Mouse (Mus musculus) MEL (cell line): Measurements from ENCODE around the gene Atp8b5. TPM values are rescaled to one million over a fixed set of nuclear protein-coding genes. Genes with fewer than 3 reads are reported as not detected.

ENCODE experiments used
- DNase-seq: peaks from one replicate; pipeline ENCODE4 v3.0.0; 2011; ENCODE audit warnings: low read depth, low spot score
- H3K27ac ChIP-seq: 2 replicates; pipeline ENCODE4 v1.5.1; 2012; ENCODE audit warnings: low read depth, mild to moderate bottlenecking, control low read depth, low read length, moderate library complexity; ENCODE audit not compliant: control insufficient read depth
- H3K27me3 ChIP-seq, 2 experiments: fragments of 150-350 bp in 1 of 2; sonication (generic) in 1 of 2; 2 replicates each; pipeline ENCODE4 v1.6.1; 2012; ENCODE audit warnings: low read length in 2 of 2, mild to moderate bottlenecking in 2 of 2, improper control_type of control experiment in 1 of 2, moderate library complexity in 1 of 2; ENCODE audit not compliant: insufficient read depth in 2 of 2, control insufficient read depth in 1 of 2
- H3K36me3 ChIP-seq, 2 experiments: 2 replicates each; pipeline ENCODE4 v1.6.1; 2012 to 2014; ENCODE audit warnings: low read length in 2 of 2, improper control_type of control experiment in 1 of 2, inconsistent platforms in 1 of 2, mild to moderate bottlenecking in 1 of 2; ENCODE audit not compliant: insufficient read depth in 2 of 2, control insufficient read depth in 1 of 2
- H3K4me1 ChIP-seq, 2 experiments: fragments of 150-350 bp in 1 of 2; sonication (generic) in 1 of 2; 2 replicates each; pipeline ENCODE4 v1.6.1; 2012; ENCODE audit warnings: low read length in 2 of 2, improper control_type of control experiment in 1 of 2, mild to moderate bottlenecking in 1 of 2; ENCODE audit not compliant: insufficient read depth in 2 of 2, control insufficient read depth in 1 of 2
- H3K4me3 ChIP-seq, 2 experiments: fragments of 150-350 bp in 1 of 2; sonication (generic) in 1 of 2; 2 replicates each; pipeline ENCODE4 v1.5.1; 2012; ENCODE audit warnings: low read depth in 2 of 2, low read length in 2 of 2, mild to moderate bottlenecking in 2 of 2, moderate library complexity in 2 of 2, control low read depth in 1 of 2, improper control_type of control experiment in 1 of 2; ENCODE audit not compliant: control insufficient read depth in 1 of 2, insufficient read depth in 1 of 2
- H3K79me2 ChIP-seq: 2 replicates; pipeline ENCODE4 v1.6.1; 2012; ENCODE audit warnings: mild to moderate bottlenecking, low read length, moderate library complexity; ENCODE audit not compliant: control insufficient read depth, poor library complexity, insufficient read depth
- H3K9ac ChIP-seq: 2 replicates; pipeline ENCODE4 v1.6.1; 2012; ENCODE audit warnings: low read depth, mild to moderate bottlenecking, control low read depth, low read length, moderate library complexity; ENCODE audit not compliant: control insufficient read depth, poor library complexity, severe bottlenecking
- H3K9me3 ChIP-seq: fragments of 150-350 bp; sonication (generic); replicated peaks from 2 replicates; pipeline ENCODE4 v1.6.1; 2012; ENCODE audit warnings: mild to moderate bottlenecking, low read length, improper control_type of control experiment, moderate library complexity; ENCODE audit not compliant: insufficient read depth
- BHLHE40 ChIP-seq: IDR thresholded peaks from 2 replicates; pipeline ENCODE4 v1.6.1; 2012; ENCODE audit warnings: low read depth, mild to moderate bottlenecking, inconsistent platforms, low read length, improper control_type of control experiment, borderline replicate concordance
- CTCF ChIP-seq, 3 experiments: IDR thresholded peaks in 2 of 3; conservative IDR thresholded peaks in 1 of 3; 2 replicates each; pipeline ENCODE4 v1.5.1; 2011 to 2012; ENCODE audit warnings: low read length in 3 of 3, low read depth in 2 of 3, mild to moderate bottlenecking in 2 of 3, improper control_type of control experiment in 1 of 3, inconsistent platforms in 1 of 3, mixed read lengths in 1 of 3, moderate library complexity in 1 of 3; ENCODE audit not compliant: control insufficient read depth in 1 of 3, insufficient read depth in 1 of 3, poor library complexity in 1 of 3, severe bottlenecking in 1 of 3
- EP300 ChIP-seq, 2 experiments: IDR thresholded peaks; 2 replicates each; pipeline ENCODE4 v1.6.1; 2011; ENCODE audit warnings: improper control_type of control experiment in 2 of 2, low read length in 2 of 2, low read depth in 1 of 2, mild to moderate bottlenecking in 1 of 2
- GABPA ChIP-seq: IDR thresholded peaks from 2 replicates; pipeline ENCODE4 v1.6.1; 2012; ENCODE audit warnings: low read depth, mild to moderate bottlenecking, inconsistent platforms, low read length, improper control_type of control experiment, moderate library complexity
- GATA1 ChIP-seq: IDR thresholded peaks from 2 replicates; pipeline ENCODE4 v1.6.1; 2011; ENCODE audit warnings: low read depth, low read length, improper control_type of control experiment
- HCFC1 ChIP-seq: IDR thresholded peaks from 2 replicates; pipeline ENCODE4 v1.6.1; 2012; ENCODE audit warnings: low read depth, mild to moderate bottlenecking, inconsistent platforms, low read length, improper control_type of control experiment, moderate library complexity
- MAX ChIP-seq: IDR thresholded peaks from 2 replicates; pipeline ENCODE4 v1.6.1; 2011; ENCODE audit warnings: low read length, improper control_type of control experiment
- MYC ChIP-seq: IDR thresholded peaks from 2 replicates; pipeline ENCODE4 v1.6.1; 2011; ENCODE audit warnings: low read depth, mild to moderate bottlenecking, low read length, improper control_type of control experiment, moderate library complexity
- NELFE ChIP-seq: IDR thresholded peaks from 2 replicates; pipeline ENCODE4 v1.6.1; 2011; ENCODE audit warnings: low read depth, low read length, improper control_type of control experiment
- NRF1 ChIP-seq: IDR thresholded peaks from 2 replicates; pipeline ENCODE4 v1.6.1; 2014; ENCODE audit warnings: low read depth, mild to moderate bottlenecking, inconsistent platforms, low read length, improper control_type of control experiment, moderate library complexity; ENCODE audit not compliant: poor library complexity, insufficient read depth, severe bottlenecking
- POLR2AphosphoS2 ChIP-seq: IDR thresholded peaks from 2 replicates; pipeline ENCODE4 v1.6.1; 2011; ENCODE audit warnings: low read length, improper control_type of control experiment
- POLR2AphosphoS5 ChIP-seq: IDR thresholded peaks from 2 replicates; pipeline ENCODE4 v1.6.1; 2012; ENCODE audit warnings: low read depth, borderline replicate concordance, mild to moderate bottlenecking, inconsistent platforms, low read length, moderate library complexity, mixed read lengths
- RAD21 ChIP-seq: IDR thresholded peaks from 2 replicates; pipeline ENCODE4 v1.6.1; 2011; ENCODE audit warnings: mild to moderate bottlenecking, low read depth, low read length, improper control_type of control experiment
- SMC3 ChIP-seq: IDR thresholded peaks from 2 replicates; pipeline ENCODE4 v1.6.1; 2011; ENCODE audit warnings: low read depth, low read length, improper control_type of control experiment
- UBTF ChIP-seq: IDR thresholded peaks from 2 replicates; pipeline ENCODE4 v1.6.1; 2012; ENCODE audit warnings: low read depth, mild to moderate bottlenecking, inconsistent platforms, low read length, improper control_type of control experiment, moderate library complexity, borderline replicate concordance; ENCODE audit not compliant: insufficient read depth
- USF2 ChIP-seq, 2 experiments: IDR thresholded peaks; 2 replicates each; pipeline ENCODE4 v1.6.1; 2011 to 2012; ENCODE audit warnings: improper control_type of control experiment in 2 of 2, low read length in 2 of 2, borderline replicate concordance in 1 of 2, inconsistent platforms in 1 of 2, low read depth in 1 of 2, mild to moderate bottlenecking in 1 of 2; ENCODE audit not compliant: insufficient read depth in 1 of 2
- ZNF384 ChIP-seq: IDR thresholded peaks from 2 replicates; pipeline ENCODE4 v1.6.1; 2012; ENCODE audit warnings: low read depth, mild to moderate bottlenecking, inconsistent platforms, low read length, improper control_type of control experiment
- polyA plus RNA-seq, 2 experiments: library from polyadenylated mRNA; stranded (reverse) in 1 of 2; unstranded in 1 of 2; fragments of >175 nt in 1 of 2; fragments of >200 nt in 1 of 2; gene quantifications; 2 replicates each; pipeline versions ENCODE4 v1.2.1 to v1.2.4; 2012; ENCODE audit warnings: low replicate concordance in 2 of 2, low read depth in 1 of 2; ENCODE audit not compliant: insufficient read length in 2 of 2, insufficient read depth in 1 of 2, missing spikeins in 1 of 2
- total RNA-seq: library from RNA; depleted of rRNA; stranded (reverse); fragments of 300-350 nt; gene quantifications from 2 replicates; pipeline ENCODE4 v1.2.3, GENCODE M21; 2012

The Atp8b5 gene
- total and polyA plus RNA-seq, 3 experiments = 4.9 to 5.0 TPM; not detected in 1

DNA sequence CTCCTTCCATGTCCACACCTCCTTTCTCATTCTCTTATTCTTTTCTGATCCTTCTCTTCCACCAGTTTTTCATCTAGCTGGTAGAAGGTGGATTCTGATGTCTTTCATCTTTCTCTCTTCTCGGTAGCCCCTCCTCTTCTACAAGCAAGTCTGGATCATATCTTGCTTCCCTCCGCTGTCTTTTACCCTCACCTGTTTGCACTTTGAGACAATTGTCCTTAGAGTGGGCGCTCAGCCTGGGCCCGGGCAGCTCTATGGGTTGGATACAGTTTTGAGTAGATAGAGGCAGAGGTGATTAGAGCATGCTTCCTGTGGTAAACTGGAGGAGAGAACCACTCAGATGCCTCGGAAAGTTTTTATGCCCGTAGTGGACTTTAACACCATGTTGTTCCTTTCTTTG, 33.5 kb upstream of the Atp8b5 start:
- no peak overlapping the region for H3K27ac ChIP-seq
- TF ChIP-seq UBTF (no peak), BHLHE40 (no peak), GATA1 (no peak), SMC3 (no peak), POLR2AphosphoS5 (no peak), RAD21 (no peak), EP300 (IDR thresholded peaks at IDR 0.05; ENCODE audit: low read depth in 1 of 2, low read length in 2 of 2) (no peak), NRF1 (no peak)
- TF ChIP-seq, all 39 proteins: peak for 0

DNA sequence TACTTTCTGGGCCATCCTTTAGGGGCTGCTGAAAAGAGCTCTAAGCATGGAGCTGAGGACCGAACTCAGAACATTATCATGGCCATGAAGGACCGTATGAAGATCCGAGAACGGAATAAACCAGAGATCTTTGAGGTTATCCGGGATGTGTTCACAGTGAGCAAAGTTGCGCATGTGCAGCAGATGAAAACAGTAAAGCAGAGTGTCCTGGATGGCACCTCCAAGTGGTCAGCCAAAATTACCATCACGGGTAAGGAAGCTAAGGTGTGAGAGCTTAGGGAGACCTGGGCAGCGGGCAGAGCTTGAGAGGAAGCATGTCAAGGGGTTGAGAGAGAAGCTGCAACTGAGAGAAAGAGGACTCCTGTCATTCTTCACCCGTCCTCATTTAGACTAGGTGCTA, 30.1 kb upstream of the Atp8b5 start:
- peaks cover 0 to 6% of the 10 kb centered on the region in 2 experiments; a peak in 2 of 4 replicates for H3K36me3 ChIP-seq
- peaks cover 6 to 8% of the 10 kb centered on the region in 2 experiments for H3K4me1 ChIP-seq
- H3K4me3 ChIP-seq = no peak overlapping the region
- no peaks in the 10 kb centered on the region for H3K9me3 ChIP-seq
- H3K27ac ChIP-seq = no peak overlapping the region
- TF ChIP-seq USF2 (IDR thresholded peaks at IDR 0.05; ENCODE audit: borderline replicate concordance in 1 of 2, insufficient read depth in 1 of 2, low read depth in 1 of 2, low read length in 2 of 2) (no peak), CTCF (IDR thresholded peaks at IDR 0.05 in 2 of 3, conservative IDR thresholded peaks at IDR 0.05 in 1 of 3; ENCODE audit: control insufficient read depth in 1 of 3, insufficient read depth in 1 of 3, low read depth in 2 of 3, low read length in 3 of 3, poor library complexity in 1 of 3, severe bottlenecking in 1 of 3) (no peak), HCFC1 (no peak), GABPA (no peak), NELFE (no peak), ZNF384 (no peak), POLR2AphosphoS2 (no peak), MYC (no peak), MAX (no peak)
- H3K9ac ChIP-seq = no peak overlapping the region
- no peaks in the 10 kb centered on the region for H3K27me3 ChIP-seq
- no peak for DNase-seq
- no peaks in the 10 kb centered on the region for H3K79me2 ChIP-seq

More for the DNA sequence above, 33.5 kb upstream of the Atp8b5 start:
- Histone ChIP-seq H3K9ac (no peak overlapping the region), H3K27me3 (no peaks in the 10 kb centered on the region), H3K9me3 (no peaks in the 10 kb centered on the region), H3K36me3 (peaks cover 0 to 13% of the 10 kb centered on the region in 2 experiments; a peak in 2 of 4 replicates), H3K4me3 (no peak overlapping the region), H3K4me1 (peaks cover 11 to 12% of the 10 kb centered on the region in 2 experiments), H3K79me2 (no peaks in the 10 kb centered on the region)
- DNase-seq = no peak
